Mouse (Mus musculus) brain, embryonic 18.5 days (tissue): Measurements from ENCODE around the gene Prrt1.

Source experiments
- DNase-seq: peaks from one replicate; pipeline ENCODE4 v3.0.0-alpha.2; 2012; ENCODE audit warnings: low read depth, low spot score

Prrt1 gene

DNA sequence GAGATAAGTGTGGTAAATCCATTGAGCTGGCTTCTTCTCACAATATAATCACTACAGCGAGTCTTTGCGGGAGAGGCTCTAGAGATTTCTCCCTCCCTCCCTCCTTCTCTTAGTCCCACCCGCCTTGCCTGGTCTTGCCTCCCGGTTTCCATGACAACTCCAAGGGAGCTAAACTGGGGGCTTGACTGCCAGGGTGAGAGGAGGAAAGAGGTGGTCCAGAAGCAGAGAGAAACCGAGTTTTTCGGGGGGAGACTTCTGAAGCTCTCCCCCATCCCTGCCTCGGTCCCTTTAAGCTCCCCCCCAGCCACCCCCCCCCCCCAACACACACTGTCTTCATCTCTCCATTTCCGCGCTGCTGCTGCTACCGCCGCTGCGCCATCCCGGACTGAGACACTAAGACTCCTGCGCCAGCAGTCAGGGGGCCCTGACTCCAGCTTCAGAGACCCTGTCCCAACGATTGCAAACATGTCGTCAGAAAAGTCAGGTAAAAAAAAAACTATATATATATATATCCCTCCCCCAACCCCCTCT, at the start of gene Prrt1:
TSS of gene Prrt1 (plus strand) at position 313 of the 531 bp plus-strand sequence.
- peak; percentile 78 for DNase-seq

DNA sequence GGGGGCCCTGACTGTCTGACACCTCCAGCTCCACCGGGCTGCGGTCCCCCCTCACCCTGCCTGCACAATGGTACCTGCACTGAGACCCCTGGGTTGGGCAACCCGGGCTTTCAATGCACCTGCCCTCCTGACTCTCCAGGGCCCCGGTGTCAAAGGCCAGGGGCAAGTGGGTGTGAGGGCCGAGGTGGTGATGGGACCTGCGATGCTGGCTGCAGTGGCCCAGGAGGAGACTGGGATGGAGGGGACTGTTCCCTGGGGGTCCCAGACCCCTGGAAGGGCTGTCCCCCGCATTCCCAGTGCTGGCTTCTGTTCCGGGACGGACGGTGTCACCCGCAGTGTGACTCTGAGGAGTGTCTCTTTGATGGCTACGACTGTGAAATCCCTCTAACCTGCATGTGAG, 46.8 kb upstream of the Prrt1 start:
- DNase-seq = no peak

- no peak for DNase-seq
These were observed 45.9 kb upstream of the Prrt1 start for GRCm38 (mm10) chr17:34583397-34583796.

DNA sequence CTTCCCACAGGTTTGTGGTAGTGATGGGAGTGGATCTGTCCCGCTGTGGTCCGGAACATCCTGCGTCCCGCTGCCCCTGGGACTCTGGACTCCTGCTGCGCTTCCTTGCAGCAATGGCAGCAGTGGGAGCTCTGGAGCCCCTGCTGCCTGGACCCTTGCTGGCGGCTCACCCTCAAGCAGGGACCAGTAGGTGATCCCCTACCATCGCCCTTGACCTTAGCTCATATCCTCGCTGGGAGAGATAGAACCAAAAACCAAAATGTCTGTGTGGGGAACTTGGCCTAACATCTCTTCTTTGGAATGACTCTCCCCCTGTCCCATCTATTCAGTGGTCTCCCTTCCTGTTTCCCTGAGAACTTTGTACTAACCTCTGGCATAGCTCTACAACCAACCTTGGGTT, 45.5 kb upstream of the Prrt1 start:
- no peak for DNase-seq

GRCm38 (mm10) chr17:34585121-34585520, 44.2 kb upstream of the Prrt1 start:
- DNase-seq = no peak

DNA sequence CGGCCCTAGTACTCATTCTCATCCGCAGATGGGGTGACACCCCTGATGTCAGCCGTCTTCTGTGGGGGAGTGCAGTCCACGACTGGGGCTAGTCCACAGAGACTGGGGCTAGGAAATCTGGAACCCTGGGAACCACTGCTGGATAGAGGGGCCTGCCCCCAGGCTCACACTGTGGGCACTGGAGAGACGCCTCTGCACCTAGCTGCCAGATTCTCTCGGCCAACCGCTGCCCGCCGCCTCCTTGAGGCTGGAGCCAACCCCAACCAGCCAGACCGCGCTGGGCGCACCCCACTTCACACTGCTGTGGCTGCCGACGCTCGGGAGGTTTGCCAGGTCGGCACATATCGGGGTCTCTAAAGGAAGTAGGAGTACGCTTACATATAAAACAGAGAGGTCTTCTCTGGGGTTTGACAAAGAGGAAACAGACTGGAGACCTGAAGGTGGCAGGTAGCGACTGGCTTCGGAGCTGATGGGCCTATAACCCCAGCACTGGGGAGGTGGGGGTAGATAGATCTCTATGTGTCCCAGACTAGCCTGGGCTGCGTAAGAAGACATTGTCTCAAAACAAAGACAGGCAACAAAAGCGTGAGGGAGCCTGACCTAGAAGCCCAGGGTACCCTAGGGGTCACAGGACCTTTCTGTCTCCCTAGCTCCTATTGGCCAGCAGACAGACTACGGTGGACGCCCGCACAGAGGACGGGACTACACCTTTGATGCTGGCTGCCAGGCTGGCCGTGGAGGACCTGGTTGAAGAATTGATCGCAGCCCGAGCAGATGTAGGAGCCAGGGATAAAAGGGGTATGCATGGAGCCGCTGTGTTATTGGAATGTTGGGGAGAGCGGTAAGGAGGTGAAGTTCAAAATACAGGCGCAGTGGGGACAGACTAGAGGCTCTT, 43.2 kb upstream of the Prrt1 start:
- no peak for DNase-seq

DNA sequence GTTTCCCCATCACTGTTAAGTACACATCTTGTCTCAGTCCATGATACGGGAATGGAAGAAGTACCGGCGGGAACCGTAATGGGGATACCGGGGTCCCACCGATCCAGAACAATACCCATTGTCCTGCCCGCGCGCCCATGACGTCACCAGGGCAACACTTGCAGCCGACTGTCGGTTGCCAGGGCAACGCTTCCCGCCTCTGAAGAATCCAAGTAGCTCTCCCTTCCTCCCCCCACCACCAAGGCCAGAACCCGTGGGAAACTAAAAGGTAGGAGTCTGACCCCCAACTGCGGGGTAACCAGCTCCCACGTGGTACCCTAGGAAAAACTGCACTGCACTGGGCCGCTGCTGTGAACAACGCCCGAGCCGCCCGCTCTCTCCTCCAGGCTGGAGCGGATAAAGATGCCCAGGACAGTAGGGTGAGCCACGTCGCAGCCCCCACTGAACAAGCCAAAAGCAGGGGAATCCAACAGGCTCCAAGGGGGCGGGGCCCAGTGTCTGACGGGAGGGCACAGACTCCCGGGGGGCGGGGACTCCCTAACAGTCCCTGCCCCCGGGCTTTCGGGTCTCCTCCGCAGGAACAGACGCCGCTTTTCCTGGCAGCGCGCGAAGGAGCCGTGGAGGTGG, 42.4 kb upstream of the Prrt1 start:
- peak; percentile 84 for DNase-seq

DNA sequence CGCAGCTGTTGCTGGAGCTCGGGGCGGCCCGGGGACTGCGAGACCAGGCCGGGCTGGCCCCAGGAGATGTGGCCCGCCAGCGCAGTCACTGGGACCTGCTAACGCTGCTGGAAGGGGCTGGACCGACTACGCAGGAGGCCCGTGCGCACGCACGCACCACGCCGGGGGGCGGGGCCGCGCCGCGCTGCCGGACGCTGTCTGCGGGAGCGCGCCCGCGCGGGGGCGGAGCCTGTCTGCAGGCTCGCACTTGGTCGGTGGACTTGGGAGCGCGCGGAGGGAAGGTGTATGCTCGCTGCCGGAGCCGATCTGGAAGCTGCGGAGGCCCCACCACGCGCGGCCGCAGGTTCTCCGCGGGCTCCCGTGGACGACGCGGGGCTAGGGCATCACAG, 41.9 kb upstream of the Prrt1 start:
- DNase-seq = peak; percentile 91

DNA sequence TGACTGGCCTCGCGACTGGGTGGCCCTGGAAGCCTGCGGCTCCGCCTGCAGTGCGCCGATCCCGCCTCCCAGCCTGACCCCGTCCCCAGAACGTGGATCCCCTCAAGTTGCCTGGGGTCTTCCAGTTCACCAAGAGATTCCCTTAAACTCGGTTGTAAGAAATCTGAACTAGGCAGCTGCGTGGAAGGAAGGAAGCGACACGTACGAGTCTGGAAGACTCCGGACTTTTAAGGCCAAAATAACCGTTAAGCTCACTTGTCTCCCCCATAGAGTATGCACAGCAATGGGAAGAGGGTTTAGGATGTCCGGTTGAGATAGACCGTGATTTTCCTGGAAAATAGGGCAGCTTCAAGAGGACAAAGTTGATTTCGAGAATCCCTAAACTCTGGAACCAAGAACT, 41.5 kb upstream of the Prrt1 start:
- no peak for DNase-seq

DNA sequence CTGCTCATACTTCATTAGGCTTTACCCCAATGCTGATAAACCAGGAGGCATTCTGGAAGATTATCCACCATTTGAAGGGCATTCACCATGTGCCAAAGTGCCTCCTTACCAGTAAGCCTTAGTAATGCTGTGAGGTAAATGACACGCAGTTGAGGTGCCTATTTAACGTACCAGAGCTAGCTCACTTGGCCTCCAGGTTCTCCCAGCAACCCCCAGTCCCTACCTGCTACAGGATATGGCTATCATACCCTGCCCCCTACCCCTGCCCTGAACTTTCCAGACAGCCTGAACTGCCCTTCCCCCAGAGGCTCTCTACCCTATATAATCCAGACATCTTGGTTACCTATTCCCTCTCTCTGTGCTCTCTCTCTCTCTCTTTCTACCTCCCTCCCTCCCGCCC, 40.6 kb upstream of the Prrt1 start:
- DNase-seq = no peak

- no peak for DNase-seq
These were observed 40.1 kb upstream of the Prrt1 start for GRCm38 (mm10) chr17:34589206-34589605.

GRCm38 (mm10) chr17:34589681-34590101, 39.6 kb upstream of the Prrt1 start, which contains the start of gene Gpsm3:
Gene Gpsm3 (plus strand): TSS chr17:34589806.
- no peak for DNase-seq

GRCm38 (mm10) chr17:34590154-34590987, 39.0 kb upstream of the Prrt1 start:
- no peak for DNase-seq

GRCm38 (mm10) chr17:34591029-34591993, 38.0 kb upstream of the Prrt1 start, which contains the start of gene Pbx2:
Gene Pbx2 (plus strand): TSS chr17:34591266.
- no peak for DNase-seq

GRCm38 (mm10) chr17:34591994-34592375, 37.3 kb upstream of the Prrt1 start:
- peak; percentile 88 for DNase-seq

GRCm38 (mm10) chr17:34592581-34593549, 36.5 kb upstream of the Prrt1 start:
- DNase-seq = no peak

DNA sequence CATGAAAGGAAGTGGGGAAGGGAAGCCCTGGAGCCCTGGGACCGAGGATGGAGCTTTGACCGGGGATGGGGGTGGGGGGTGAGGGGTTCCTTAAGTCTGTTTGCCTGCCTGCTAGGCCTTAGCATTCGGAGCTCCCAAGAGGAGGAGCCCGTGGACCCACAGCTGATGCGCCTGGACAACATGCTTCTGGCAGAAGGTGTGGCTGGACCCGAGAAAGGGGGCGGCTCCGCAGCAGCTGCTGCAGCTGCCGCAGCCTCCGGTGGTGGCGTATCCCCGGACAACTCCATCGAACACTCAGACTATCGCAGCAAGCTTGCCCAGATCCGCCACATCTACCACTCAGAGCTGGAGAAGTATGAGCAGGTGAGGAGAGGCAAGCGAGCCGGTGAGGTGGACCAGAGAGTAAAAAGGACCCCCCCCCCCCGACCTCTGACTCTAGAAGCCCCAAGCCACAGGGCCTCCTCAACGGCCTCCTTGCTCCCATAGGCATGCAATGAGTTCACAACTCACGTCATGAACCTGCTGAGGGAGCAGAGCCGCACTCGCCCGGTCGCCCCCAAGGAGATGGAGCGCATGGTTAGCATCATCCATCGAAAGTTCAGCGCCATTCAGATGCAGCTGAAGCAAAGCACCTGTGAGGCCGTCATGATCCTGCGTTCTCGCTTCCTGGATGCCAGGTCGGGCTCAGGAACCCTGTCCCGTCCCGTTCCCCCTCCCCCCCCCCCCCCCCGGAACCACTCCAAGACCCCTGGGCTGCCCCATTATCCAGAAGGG, 35.4 kb upstream of the Prrt1 start:
- DNase-seq = no peak

DNA sequence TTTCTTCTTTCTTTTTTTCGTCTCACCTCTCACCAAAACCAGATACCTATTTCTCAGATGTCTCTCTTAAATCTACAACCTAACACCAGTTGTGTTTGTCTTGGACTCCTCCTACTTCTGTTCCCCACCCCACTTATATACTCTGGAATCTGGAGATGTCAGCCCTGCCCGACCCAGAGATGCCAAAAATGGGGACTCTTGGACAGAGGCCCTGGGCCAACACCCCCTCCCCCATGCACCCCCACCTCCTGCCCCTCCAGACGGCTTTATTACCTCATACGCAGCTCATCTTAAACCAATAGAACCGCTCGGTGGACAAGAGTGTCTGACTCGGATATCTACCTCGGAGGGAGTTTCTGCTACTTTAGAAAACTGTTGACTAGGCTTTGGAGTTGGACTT, 33.2 kb upstream of the Prrt1 start:
- no peak for DNase-seq
